Mouse (Mus musculus) adrenal gland, postnatal 14 days (tissue): ENCODE results near the gene Avpi1. TPM values are rescaled to one million over a fixed set of nuclear protein-coding genes. Genes with fewer than 3 reads are reported as not detected.

ENCODE experiments used
- DNase-seq: peaks from one replicate; pipeline ENCODE4 v3.0.0; 2021; ENCODE audit warnings: mixed read lengths
- total RNA-seq: library from RNA; stranded (reverse); gene quantifications from 2 replicates; pipeline ENCODE4 v1.2.3, GENCODE M21; 2021

The Avpi1 gene
- total RNA-seq, 1 experiment from 2014 or later = 48.9 TPM

- DNase-seq = peak; percentile 91
These were observed 15.8 kb upstream of the Avpi1 start for GRCm38 (mm10) chr19:42144541-42145167.

GRCm38 (mm10) chr19:42144067-42144466, 15.2 kb upstream of the Avpi1 start:
- DNase-seq = peak; percentile 51

- DNase-seq = no peak
These were observed 13.9 kb upstream of the Avpi1 start for GRCm38 (mm10) chr19:42142757-42143156.

- no peak for DNase-seq
These were observed 13.1 kb upstream of the Avpi1 start for GRCm38 (mm10) chr19:42141998-42142397.

GRCm38 (mm10) chr19:42139724-42140517, 11.1 kb upstream of the Avpi1 start:
- DNase-seq = no peak

GRCm38 (mm10) chr19:42138517-42139285, 9.8 kb upstream of the Avpi1 start:
- DNase-seq = no peak

- no peak for DNase-seq
These were observed 8.4 kb upstream of the Avpi1 start for GRCm38 (mm10) chr19:42137167-42137672.

- no peak for DNase-seq
These were observed 7.3 kb upstream of the Avpi1 start for GRCm38 (mm10) chr19:42136126-42136525.

- no peak for DNase-seq
These were observed 6.2 kb upstream of the Avpi1 start for GRCm38 (mm10) chr19:42135070-42135469.

- DNase-seq = no peak
These were observed 2.2 kb upstream of the Avpi1 start for GRCm38 (mm10) chr19:42131101-42131500.

- DNase-seq = peak; percentile 3
These were observed 1.4 kb upstream of the Avpi1 start for GRCm38 (mm10) chr19:42130294-42130606.

- peak; percentile 6 for DNase-seq
These were observed 842 bp upstream of the Avpi1 start for GRCm38 (mm10) chr19:42129509-42130293.

- no peak for DNase-seq
These were observed 663 bp downstream of the Avpi1 start for GRCm38 (mm10) chr19:42128052-42128740.

GRCm38 (mm10) chr19:42127024-42127423, 1.8 kb downstream of the Avpi1 start:
- DNase-seq = no peak

- DNase-seq = peak; percentile 69
These were observed 2.6 kb downstream of the Avpi1 start for GRCm38 (mm10) chr19:42126219-42126605.

GRCm38 (mm10) chr19:42125501-42126218, 3.2 kb downstream of the Avpi1 start:
- peak; percentile 34 for DNase-seq

- no peak for DNase-seq
These were observed 4.2 kb downstream of the Avpi1 start for GRCm38 (mm10) chr19:42124684-42125083.

- peak; percentile 61 for DNase-seq
These were observed 8.4 kb downstream of the Avpi1 start for GRCm38 (mm10) chr19:42120451-42120850.

- no peak for DNase-seq
These were observed 10.3 kb downstream of the Avpi1 start for GRCm38 (mm10) chr19:42118596-42118995.

- DNase-seq = no peak
These were observed 10.7 kb downstream of the Avpi1 start for GRCm38 (mm10) chr19:42118142-42118541.
